Mouse (Mus musculus): Measurements from ENCODE around the gene Gna14. TPM values are rescaled to one million over a fixed set of nuclear protein-coding genes. Genes with fewer than 3 reads are reported as not detected.

Gene Gna14
- polyA plus RNA-seq, 1 experiment from 2014 or later, result 0.48 TPM

- Histone ChIP-seq H3K27me3 (ENCODE audit: low read depth, poor library complexity, severe bottlenecking) (no peaks in the 10 kb centered on the region), H3K4me1 (0 out of 2 replicates have a peak, but pooled peaks cover 6% of the 10 kb centered on the region), H3K27ac (no peak overlapping the region), H3K4me3 (no peak overlapping the region), H3K9me3 (replicated peaks) (no peaks in the 10 kb centered on the region), H3K36me3 (no peaks in the 10 kb centered on the region)
- WGBS, result 86% methylated on average over 4 of the region's 4 CpGs
- no peak for DNase-seq (ENCODE audit: low spot score)
Measured at GRCm38 (mm10) chr19:16529999-16530398, 94.4 kb downstream of the Gna14 start.

GRCm38 (mm10) chr19:16534311-16534710 lies 98.7 kb downstream of the Gna14 start:
- no peak overlapping the region for H3K4me3 ChIP-seq

GRCm38 (mm10) chr19:16538416-16538815 lies 102.9 kb downstream of the Gna14 start:
- 0 out of 2 replicates have a peak, but pooled peaks cover 5% of the 10 kb centered on the region for H3K4me1 ChIP-seq
- DNase-seq (ENCODE audit: low spot score), result no peak

More at GRCm38 (mm10) chr19:16534311-16534710, 98.7 kb downstream of the Gna14 start:
- WGBS, result 94% methylated on average over 2 of the region's 2 CpGs
- DNase-seq (ENCODE audit: low spot score), result no peak
- H3K9me3 ChIP-seq (replicated peaks), result no peaks in the 10 kb centered on the region
- no peak overlapping the region for H3K27ac ChIP-seq
- no peaks in the 10 kb centered on the region for H3K27me3 ChIP-seq (ENCODE audit: low read depth, poor library complexity, severe bottlenecking)
- H3K4me1 ChIP-seq, result 0 out of 2 replicates have a peak, but pooled peaks cover 5% of the 10 kb centered on the region
- no peaks in the 10 kb centered on the region for H3K36me3 ChIP-seq

GRCm38 (mm10) chr19:16543688-16544087 lies 108.1 kb downstream of the Gna14 start:
- H3K27ac ChIP-seq, result no peak overlapping the region
- no peaks in the 10 kb centered on the region for H3K4me1 ChIP-seq
- no peaks in the 10 kb centered on the region for H3K27me3 ChIP-seq (ENCODE audit: low read depth, poor library complexity, severe bottlenecking)
- 87% methylated on average over 4 of the region's 4 CpGs for WGBS
- no peak for DNase-seq (ENCODE audit: low spot score)
- H3K4me3 ChIP-seq, result no peak overlapping the region
- no peaks in the 10 kb centered on the region for H3K36me3 ChIP-seq
- H3K9me3 ChIP-seq (replicated peaks), result no peaks in the 10 kb centered on the region

More at GRCm38 (mm10) chr19:16538416-16538815, 102.9 kb downstream of the Gna14 start:
- 90% methylated on average over 2 of the region's 2 CpGs for WGBS
- Histone ChIP-seq H3K27me3 (ENCODE audit: low read depth, poor library complexity, severe bottlenecking) (no peaks in the 10 kb centered on the region), H3K36me3 (no peaks in the 10 kb centered on the region), H3K9me3 (replicated peaks) (no peaks in the 10 kb centered on the region), H3K4me3 (no peak overlapping the region), H3K27ac (no peak overlapping the region)

- 85% methylated on average over 8 of the region's 8 CpGs for WGBS
- no peak for DNase-seq (ENCODE audit: low spot score)
- Histone ChIP-seq H3K4me3 (no peak overlapping the region), H3K36me3 (no peaks in the 10 kb centered on the region), H3K27ac (no peak overlapping the region), H3K9me3 (replicated peaks) (no peaks in the 10 kb centered on the region), H3K4me1 (no peaks in the 10 kb centered on the region), H3K27me3 (ENCODE audit: low read depth, poor library complexity, severe bottlenecking) (no peaks in the 10 kb centered on the region)
Measured at GRCm38 (mm10) chr19:16556988-16557387, 121.4 kb downstream of the Gna14 start.

DNA sequence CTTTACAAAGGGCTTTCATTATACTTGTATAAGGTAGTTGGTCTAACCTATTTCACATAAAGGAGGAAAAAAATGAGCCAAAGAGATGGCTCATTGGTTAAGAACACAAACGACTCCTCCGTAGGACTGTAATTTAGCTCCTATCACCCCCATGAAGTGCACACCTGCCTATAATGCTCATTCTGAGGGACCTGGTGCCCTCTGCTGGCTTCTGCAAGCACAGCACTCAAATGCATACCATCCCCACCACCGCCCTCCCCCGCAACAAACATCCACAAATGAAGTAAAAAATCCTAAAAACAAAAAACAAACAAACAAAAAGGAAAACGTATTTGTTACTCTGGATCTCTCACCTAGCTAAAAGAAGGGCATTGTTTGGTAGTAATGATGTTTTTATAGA lies 122.4 kb downstream of the Gna14 start:
- no peak overlapping the region for H3K27ac ChIP-seq
- WGBS, result 76% methylated on average over 5 of the region's 5 CpGs

DNA sequence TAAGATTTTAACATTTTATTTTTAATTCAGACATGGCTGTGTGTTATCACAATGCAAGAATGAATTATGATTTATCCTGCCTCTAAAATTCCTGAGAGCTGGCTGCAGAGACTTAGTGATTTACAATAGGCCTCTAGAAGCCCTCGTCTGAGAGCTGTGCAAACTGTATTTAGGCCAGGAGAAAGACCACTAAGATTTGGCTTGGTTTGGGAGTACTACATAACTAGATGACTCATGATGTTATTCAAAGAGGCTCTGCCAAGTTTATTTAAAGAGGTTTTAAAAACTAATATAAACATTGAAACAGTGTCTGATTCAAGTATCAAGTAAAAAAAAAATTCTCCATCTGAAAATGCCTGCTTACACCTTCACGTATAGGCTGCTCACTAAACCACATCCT lies 123.0 kb downstream of the Gna14 start:
- no peak for DNase-seq (ENCODE audit: low spot score)
- H3K27ac ChIP-seq, result no peak overlapping the region
- no peaks in the 10 kb centered on the region for H3K27me3 ChIP-seq (ENCODE audit: low read depth, poor library complexity, severe bottlenecking)
- WGBS, result 81% methylated on average over 2 of the region's 2 CpGs
- H3K36me3 ChIP-seq, result no peaks in the 10 kb centered on the region
- H3K9me3 ChIP-seq (replicated peaks), result no peaks in the 10 kb centered on the region
- H3K4me1 ChIP-seq, result no peaks in the 10 kb centered on the region
- no peak overlapping the region for H3K4me3 ChIP-seq

More for the DNA sequence above, 122.4 kb downstream of the Gna14 start:
- no peaks in the 10 kb centered on the region for H3K4me1 ChIP-seq
- H3K36me3 ChIP-seq, result no peaks in the 10 kb centered on the region
- DNase-seq (ENCODE audit: low spot score), result no peak
- H3K4me3 ChIP-seq, result no peak overlapping the region
- no peaks in the 10 kb centered on the region for H3K9me3 ChIP-seq (replicated peaks)
- H3K27me3 ChIP-seq (ENCODE audit: low read depth, poor library complexity, severe bottlenecking), result no peaks in the 10 kb centered on the region

DNA sequence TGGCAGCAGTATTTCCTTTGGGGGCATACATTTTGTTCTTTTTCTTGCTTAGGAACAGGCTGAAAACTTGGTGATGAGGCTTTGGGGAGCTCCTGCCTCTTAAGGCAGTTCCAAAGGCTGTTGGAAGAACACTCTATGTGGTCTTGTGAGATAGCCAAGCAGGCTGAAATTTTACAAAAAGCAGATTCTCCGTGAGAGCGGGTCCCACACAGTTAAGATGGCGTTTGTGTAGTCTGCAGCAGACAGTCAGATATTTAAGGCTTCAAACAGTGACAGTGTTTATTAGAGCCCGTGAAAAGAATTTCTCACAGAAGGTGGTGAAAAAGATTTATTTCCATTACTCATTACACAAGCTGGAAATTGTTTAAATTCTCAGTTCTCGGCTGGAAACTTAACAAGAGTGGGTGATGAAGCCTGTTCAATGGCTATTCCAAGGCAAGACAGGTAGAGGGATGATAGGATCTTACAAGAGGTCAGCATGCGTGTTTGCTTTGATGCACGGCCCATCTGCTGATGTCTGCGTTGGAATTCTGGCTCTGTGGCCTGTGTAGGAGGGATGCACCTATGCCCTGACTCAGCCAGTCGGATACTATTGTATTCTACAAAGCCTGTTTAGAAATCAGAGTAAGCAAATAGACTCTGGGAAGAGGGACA lies 123.8 kb downstream of the Gna14 start:
- no peak overlapping the region for H3K27ac ChIP-seq
- WGBS, result 83% methylated on average over 9 of the region's 9 CpGs
- no peaks in the 10 kb centered on the region for H3K9me3 ChIP-seq (replicated peaks)
- no peak for DNase-seq (ENCODE audit: low spot score)
- H3K4me1 ChIP-seq, result no peaks in the 10 kb centered on the region
- no peaks in the 10 kb centered on the region for H3K36me3 ChIP-seq
- H3K4me3 ChIP-seq, result no peak overlapping the region
- H3K27me3 ChIP-seq (ENCODE audit: low read depth, poor library complexity, severe bottlenecking), result no peaks in the 10 kb centered on the region

DNA sequence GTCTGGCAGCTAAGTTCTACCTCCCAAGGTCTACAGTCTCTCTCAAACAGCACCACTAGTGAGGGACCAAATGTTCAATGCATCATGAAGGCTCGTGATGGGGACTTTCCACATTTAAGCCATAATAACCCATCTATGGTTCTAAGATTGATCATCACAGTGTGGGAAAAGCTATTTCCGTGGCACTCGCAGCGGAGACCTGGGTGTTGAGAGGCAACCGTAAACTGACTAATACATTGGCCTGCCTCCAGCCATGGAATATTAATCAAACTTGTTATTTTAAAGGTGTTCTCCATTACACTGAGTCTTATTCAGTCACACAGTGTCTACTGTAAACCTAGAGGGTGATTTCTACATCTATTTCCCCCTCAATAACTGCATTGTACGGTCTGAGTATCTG lies 127.1 kb downstream of the Gna14 start:
- H3K36me3 ChIP-seq, result no peaks in the 10 kb centered on the region
- H3K27ac ChIP-seq, result no peak overlapping the region
- 93% methylated on average over 6 of the region's 6 CpGs for WGBS
- H3K4me1 ChIP-seq, result no peaks in the 10 kb centered on the region
- no peak for DNase-seq (ENCODE audit: low spot score)
- H3K4me3 ChIP-seq, result no peak overlapping the region
- H3K9me3 ChIP-seq (replicated peaks), result no peaks in the 10 kb centered on the region
- H3K27me3 ChIP-seq (ENCODE audit: low read depth, poor library complexity, severe bottlenecking), result no peaks in the 10 kb centered on the region

DNA sequence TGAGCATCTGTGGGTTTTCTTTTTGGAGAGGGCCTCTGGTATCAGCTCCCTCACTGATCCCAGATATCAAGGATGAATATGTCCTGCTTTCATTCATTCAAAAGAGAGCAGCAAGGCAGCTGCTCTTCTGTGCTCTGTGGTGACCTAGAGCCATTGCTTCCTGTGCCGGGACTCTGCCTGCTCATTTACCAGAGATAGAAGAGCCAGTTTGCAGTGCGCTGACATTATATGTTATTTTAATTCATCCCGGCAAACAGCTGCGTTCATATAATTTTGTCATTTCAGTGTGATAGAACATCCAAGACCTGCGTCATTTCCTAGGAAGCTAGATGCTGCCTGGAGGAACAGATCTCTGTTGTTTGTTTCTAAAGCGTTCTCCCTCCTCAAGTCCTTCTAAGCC lies 141.2 kb downstream of the Gna14 start:
- WGBS, result 95% methylated on average over 6 of the region's 6 CpGs
- DNase-seq (ENCODE audit: low spot score), result no peak
- no peaks in the 10 kb centered on the region for H3K4me1 ChIP-seq
- H3K27me3 ChIP-seq (ENCODE audit: low read depth, poor library complexity, severe bottlenecking), result no peaks in the 10 kb centered on the region
- H3K4me3 ChIP-seq, result no peak overlapping the region
- H3K27ac ChIP-seq, result no peak overlapping the region
- H3K36me3 ChIP-seq, result no peaks in the 10 kb centered on the region
- H3K9me3 ChIP-seq (replicated peaks), result no peaks in the 10 kb centered on the region

DNA sequence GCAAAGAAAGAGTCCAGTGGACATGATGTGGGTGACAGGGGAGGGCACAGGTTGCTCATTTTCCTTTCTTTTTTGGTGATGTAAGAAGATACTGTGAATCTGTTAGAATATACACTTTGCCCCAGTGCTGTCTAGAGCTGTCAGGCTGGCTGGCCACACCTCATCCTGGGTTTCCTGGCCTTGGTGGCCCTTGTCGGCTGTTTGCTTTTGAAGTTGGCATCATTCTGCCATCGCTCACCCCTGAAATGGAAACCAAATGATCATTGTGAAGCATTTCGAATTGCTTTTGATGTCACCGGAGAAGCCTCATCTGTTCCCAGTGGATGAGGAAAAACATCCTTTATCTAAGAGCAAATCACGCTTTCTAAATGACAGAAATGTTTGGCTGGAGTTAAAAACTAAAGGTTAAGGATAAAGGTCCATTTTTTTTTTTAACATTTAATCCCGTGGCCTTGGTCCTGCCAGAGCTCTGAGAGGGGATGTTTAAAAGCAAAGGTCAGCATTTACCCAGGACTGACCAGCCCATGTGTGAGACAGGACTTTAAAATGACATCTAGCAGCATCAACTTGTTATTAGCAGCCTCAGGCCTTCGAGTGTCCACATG lies 144.2 kb downstream of the Gna14 start:
- 45% methylated on average over 7 of the region's 7 CpGs for WGBS
- no peak for DNase-seq (ENCODE audit: low spot score)
- H3K4me3 ChIP-seq, result no peak overlapping the region
- no peaks in the 10 kb centered on the region for H3K9me3 ChIP-seq (replicated peaks)
- no peaks in the 10 kb centered on the region for H3K27me3 ChIP-seq (ENCODE audit: low read depth, poor library complexity, severe bottlenecking)
- H3K36me3 ChIP-seq, result no peaks in the 10 kb centered on the region
- peaks cover 13% of the 10 kb centered on the region for H3K4me1 ChIP-seq
- no peak overlapping the region for H3K27ac ChIP-seq

DNA sequence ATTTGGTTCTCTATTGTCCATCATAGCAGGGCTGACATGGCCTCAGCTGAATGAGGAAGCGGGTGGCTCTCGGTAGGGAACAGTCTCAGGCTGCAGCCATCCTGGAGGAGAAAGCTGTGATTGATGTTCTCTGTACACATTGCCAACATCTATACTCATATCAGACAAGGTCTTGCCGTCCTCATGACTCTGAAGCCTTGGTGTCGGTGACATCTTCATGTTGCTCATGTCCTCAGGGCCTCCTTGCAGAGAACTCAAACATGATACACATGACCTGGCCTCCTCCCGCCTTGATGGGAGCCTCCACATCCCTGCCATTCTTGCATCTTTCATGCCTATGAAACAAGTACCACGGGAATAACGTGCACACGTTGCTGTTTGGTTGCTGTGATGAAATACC lies 144.9 kb downstream of the Gna14 start:
- no peaks in the 10 kb centered on the region for H3K9me3 ChIP-seq (replicated peaks)
- H3K4me1 ChIP-seq, result peaks cover 13% of the 10 kb centered on the region
- 84% methylated on average over 8 of the region's 8 CpGs for WGBS
- no peaks in the 10 kb centered on the region for H3K27me3 ChIP-seq (ENCODE audit: low read depth, poor library complexity, severe bottlenecking)
- no peak overlapping the region for H3K4me3 ChIP-seq
- no peaks in the 10 kb centered on the region for H3K36me3 ChIP-seq
- no peak overlapping the region for H3K27ac ChIP-seq
- no peak for DNase-seq (ENCODE audit: low spot score)

- Histone ChIP-seq H3K9me3 (replicated peaks) (no peaks in the 10 kb centered on the region), H3K27ac (no peak overlapping the region), H3K36me3 (no peaks in the 10 kb centered on the region), H3K4me3 (no peak overlapping the region), H3K27me3 (ENCODE audit: low read depth, poor library complexity, severe bottlenecking) (no peaks in the 10 kb centered on the region), H3K4me1 (peaks cover 13% of the 10 kb centered on the region)
- whole genome bisulfite sequencing, result 92% methylated on average over 7 of the region's 7 CpGs
- no peak for DNase-seq (ENCODE audit: low spot score)
Measured at GRCm38 (mm10) chr19:16584546-16584945, 149.0 kb downstream of the Gna14 start.
